In genomic region chr8:126918356-126918755, GRCm38 (mm10) we compare ENCODE assay signal across 19 mouse cellular contexts.
"Had no signal": no experiment of that assay in that cellular context is flagged by ENCODE, and none has a peak within 500 bp of the region (broad histone marks: within the 10 kb centered on the region; RNA-seq: fewer than 3 reads in every experiment).

No protein-coding gene starts in this region.

- H3K27me3 ChIP-seq: limb, embryonic 12.5 days; limb, embryonic 15.5 days; midbrain, embryonic 13.5 days; neural tube, embryonic 13.5 days had no signal

- ATAC-seq: liver, postnatal 0 days; midbrain, embryonic 13.5 days; midbrain, embryonic 16.5 days had no signal

- H3K36me3 ChIP-seq: limb, embryonic 15.5 days had no signal

- H3K4me2 ChIP-seq: limb, embryonic 12.5 days; limb, embryonic 15.5 days; liver, embryonic 11.5 days; lung, embryonic 14.5 days; midbrain, embryonic 13.5 days; neural tube, embryonic 13.5 days had no signal

- H3K9me3 ChIP-seq: limb, embryonic 12.5 days; limb, embryonic 15.5 days; midbrain, embryonic 10.5 days; midbrain, embryonic 13.5 days; neural tube, embryonic 13.5 days had no signal

- DNase-seq: kidney, adult 18-20 months; kidney, postnatal 10 days; kidney, postnatal 36 days; left cerebral cortex, postnatal 4 days; liver, postnatal 0 days; lung, embryonic 14.5 days; retina, postnatal 1 day; thymus, adult 2 months; thymus, postnatal 14 days had no signal

- H3K9ac ChIP-seq: limb, embryonic 12.5 days; limb, embryonic 15.5 days; liver, embryonic 14.5 days; liver, postnatal 0 days; lung, embryonic 14.5 days; midbrain, embryonic 13.5 days; neural tube, embryonic 13.5 days had no signal

- H3K4me3 ChIP-seq: limb, embryonic 12.5 days; limb, embryonic 15.5 days; midbrain, embryonic 10.5 days; midbrain, embryonic 13.5 days; myocyte; neural tube, embryonic 13.5 days had no signal

- H3K27ac ChIP-seq: limb, embryonic 12.5 days; liver, embryonic 14.5 days; midbrain, embryonic 13.5 days; neural tube, embryonic 13.5 days; stomach, postnatal 0 days had no signal
